Mouse (Mus musculus) spleen, postnatal 36 days (tissue): ENCODE measurements at regions not wholly inside any gene's neighbourhood (a gene's known extent, or its start where the extent isn't known, plus 50 kb on each side); places are given as distances from the start of the nearest gene placed in this dataset.

ENCODE experiments used
- DNase-seq, 2 experiments: peaks; one replicate each; pipeline ENCODE4 v3.0.0; 2022; ENCODE audit warnings: low spot score in 2 of 2, mixed read lengths in 1 of 2

GRCm38 (mm10) chr6:11796361-11796760 is 110.9 kb downstream of the Ndufa4 start:
- DNase-seq: no peak

- peak in 1 of 2 experiments; percentile 18 for DNase-seq
Measured at GRCm38 (mm10) chr6:11793366-11793765, 113.9 kb downstream of the Ndufa4 start.

- DNase-seq: no peak
Measured at GRCm38 (mm10) chr6:11792186-11792585, 115.1 kb downstream of the Ndufa4 start.

GRCm38 (mm10) chr6:11791056-11791455 is 116.2 kb downstream of the Ndufa4 start:
- DNase-seq: no peak

GRCm38 (mm10) chr6:11773992-11774391 is 133.3 kb downstream of the Ndufa4 start:
- no peak for DNase-seq

GRCm38 (mm10) chr6:11762912-11763311 is 144.4 kb downstream of the Ndufa4 start:
- no peak for DNase-seq

- DNase-seq: no peak
Measured at GRCm38 (mm10) chr6:11737667-11738066, 169.6 kb downstream of the Ndufa4 start.

GRCm38 (mm10) chr6:11731126-11731525 is 176.2 kb downstream of the Ndufa4 start:
- DNase-seq: no peak

- no peak for DNase-seq
Measured at GRCm38 (mm10) chr6:11730667-11731066, 176.6 kb downstream of the Ndufa4 start.

- DNase-seq: no peak
Measured at GRCm38 (mm10) chr6:11727806-11728205, 179.5 kb downstream of the Ndufa4 start.

GRCm38 (mm10) chr6:11727370-11727769 is 179.9 kb downstream of the Ndufa4 start:
- peak; percentile 40 to 63 for DNase-seq

- no peak for DNase-seq
Measured at GRCm38 (mm10) chr6:11723519-11723918, 183.8 kb downstream of the Ndufa4 start.

- no peak for DNase-seq
Measured at GRCm38 (mm10) chr6:11720274-11720673, 187.0 kb downstream of the Ndufa4 start.

- DNase-seq: no peak
Measured at GRCm38 (mm10) chr6:11710581-11710980, 196.7 kb downstream of the Ndufa4 start.

GRCm38 (mm10) chr6:11709465-11709864 is 197.8 kb downstream of the Ndufa4 start:
- DNase-seq: peak in 1 of 2 experiments; percentile 15
